Mouse (Mus musculus) myocyte (in vitro differentiated cells): ENCODE measurements around the gene Rps6kl1. TPM values are rescaled to one million over a fixed set of nuclear protein-coding genes. Genes with fewer than 3 reads are reported as not detected.

Experiments used
- H3K27me3 ChIP-seq: one replicate; pipeline ENCODE4 v1.6.1; 2011; ENCODE audit not compliant: control insufficient read depth, insufficient read depth, insufficient read length
- H3K36me3 ChIP-seq: one replicate; pipeline ENCODE4 v1.6.1; 2011; ENCODE audit not compliant: control insufficient read depth, insufficient read depth
- H3K4me2 ChIP-seq: one replicate; pipeline ENCODE4 v1.6.1; 2011; ENCODE audit warnings: low read depth, control low read depth
- H3K4me3 ChIP-seq: one replicate; pipeline ENCODE4 v1.5.1; 2011; ENCODE audit warnings: mild to moderate bottlenecking, control low read depth, moderate library complexity
- H3K79me2 ChIP-seq: one replicate; pipeline ENCODE4 v1.6.1; 2011; ENCODE audit not compliant: control insufficient read depth, insufficient read depth
- H3ac ChIP-seq: one replicate; pipeline ENCODE4 v1.6.1; 2011; ENCODE audit not compliant: control insufficient read depth, insufficient read length
- CEBPB ChIP-seq: IDR thresholded peaks from 2 replicates; pipeline ENCODE4 v1.6.1; 2011; ENCODE audit warnings: mild to moderate bottlenecking, moderate library complexity; ENCODE audit not compliant: poor library complexity, insufficient read depth, severe bottlenecking
- E2F4 ChIP-seq: IDR thresholded peaks from one replicate; pipeline ENCODE4 v1.6.1; 2011; ENCODE audit warnings: mild to moderate bottlenecking, control low read depth, moderate library complexity; ENCODE audit not compliant: insufficient read depth
- MAX ChIP-seq: IDR thresholded peaks from one replicate; pipeline ENCODE4 v1.6.1; 2011; ENCODE audit warnings: low read depth, mild to moderate bottlenecking, control low read depth
- MYOD1 ChIP-seq, 3 experiments: IDR thresholded peaks; one replicate each; pipeline ENCODE4 v1.6.1; 2011; ENCODE audit warnings: control low read depth in 2 of 3, low read depth in 2 of 3, mild to moderate bottlenecking in 2 of 3, moderate library complexity in 1 of 3; ENCODE audit not compliant: insufficient read length in 2 of 3, control insufficient read depth in 1 of 3
- MYOG ChIP-seq, 3 experiments: IDR thresholded peaks; one replicate each; pipeline ENCODE4 v1.6.1; 2011; ENCODE audit warnings: control low read depth in 2 of 3, low read depth in 2 of 3, mild to moderate bottlenecking in 2 of 3; ENCODE audit not compliant: insufficient read length in 2 of 3, control insufficient read depth in 1 of 3, insufficient read depth in 1 of 3
- POLR2A ChIP-seq: IDR thresholded peaks from one replicate; pipeline ENCODE4 v1.6.1; 2011; ENCODE audit warnings: low read depth, mild to moderate bottlenecking, control low read depth, moderate library complexity; ENCODE audit not compliant: insufficient read length
- POLR2AphosphoS2 ChIP-seq: IDR thresholded peaks from one replicate; pipeline ENCODE4 v1.6.1; 2011; ENCODE audit warnings: low read depth, control low read depth; ENCODE audit not compliant: insufficient read length
- REST ChIP-seq: IDR thresholded peaks from one replicate; pipeline ENCODE4 v1.6.1; 2011; ENCODE audit warnings: mild to moderate bottlenecking, control low read depth, moderate library complexity; ENCODE audit not compliant: insufficient read depth, insufficient read length
- SRF ChIP-seq: IDR thresholded peaks from one replicate; pipeline ENCODE4 v1.6.1; 2011; ENCODE audit warnings: low read depth; ENCODE audit not compliant: control insufficient read depth, insufficient read length
- TCF12 ChIP-seq: IDR thresholded peaks from one replicate; pipeline ENCODE4 v1.6.1; 2011; ENCODE audit warnings: mild to moderate bottlenecking, control low read depth; ENCODE audit not compliant: poor library complexity, insufficient read depth, severe bottlenecking
- TCF3 ChIP-seq: IDR thresholded peaks from one replicate; pipeline ENCODE4 v1.6.1; 2011; ENCODE audit warnings: low read depth, control low read depth; ENCODE audit not compliant: insufficient read length
- USF1 ChIP-seq: IDR thresholded peaks from one replicate; pipeline ENCODE4 v1.6.1; 2011; ENCODE audit warnings: low read depth, mild to moderate bottlenecking, control low read depth, moderate library complexity
- polyA plus RNA-seq: library from polyadenylated mRNA; unstranded; fragments of >200 nt; fragmentation: generic; extraction: Trizol; gene quantifications from one replicate; pipeline ENCODE4 v1.2.1, GENCODE M21; 2012; ENCODE audit warnings: missing spikeins

Gene Rps6kl1
- polyA plus RNA-seq, 1 experiment = 0.53 TPM

DNA sequence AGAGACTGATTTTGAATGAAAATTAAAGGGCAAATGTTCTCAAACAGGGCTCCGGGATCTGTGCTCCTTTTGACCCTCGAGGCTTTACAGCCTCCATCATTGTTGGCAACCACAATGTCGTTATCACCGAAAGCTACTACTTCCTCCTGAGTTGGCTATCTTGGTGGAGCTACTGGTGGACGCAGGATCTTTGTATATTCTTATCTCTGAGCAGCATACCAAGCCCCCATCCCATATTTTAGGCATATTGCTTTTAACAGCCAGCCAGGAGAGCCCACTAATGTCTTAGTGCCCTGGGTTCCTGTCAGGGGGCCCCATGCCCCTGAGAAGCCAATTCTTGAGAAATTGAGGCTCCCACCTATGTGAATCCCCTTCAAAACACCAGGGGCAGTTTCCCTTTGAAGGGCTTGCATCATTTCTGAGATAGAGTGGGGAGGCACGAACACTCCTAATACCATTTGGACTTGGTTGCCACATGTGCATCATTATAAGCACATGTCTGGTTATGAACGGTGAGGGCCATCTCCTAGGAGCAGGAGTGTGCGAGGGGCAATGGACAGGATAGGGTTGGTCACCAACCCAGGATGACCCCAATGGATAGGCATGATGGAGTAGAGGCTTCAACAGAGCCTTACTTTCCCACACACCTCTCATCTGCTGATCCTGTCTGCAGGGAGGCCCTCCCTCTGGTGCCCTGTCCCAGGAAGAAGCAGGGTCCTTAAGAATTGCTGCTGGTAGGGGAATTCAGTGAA lies 16.8 kb downstream of the Rps6kl1 start:
- no peak overlapping the region for H3ac ChIP-seq
- no peaks in the 10 kb centered on the region for H3K27me3 ChIP-seq
- H3K4me2 ChIP-seq = no peak overlapping the region
- H3K36me3 ChIP-seq = peaks cover 43% of the 10 kb centered on the region
- TF ChIP-seq TCF12 (no peak), POLR2AphosphoS2 (no peak), MYOD1 (IDR thresholded peaks at IDR 0.05; ENCODE audit: control insufficient read depth in 1 of 3, insufficient read length in 2 of 3, low read depth in 2 of 3) (no peak), MYOG (IDR thresholded peaks at IDR 0.05; ENCODE audit: control insufficient read depth in 1 of 3, insufficient read depth in 1 of 3, insufficient read length in 2 of 3, low read depth in 2 of 3) (no peak), MAX (no peak), E2F4 (no peak), USF1 (no peak)
- H3K79me2 ChIP-seq = no peaks in the 10 kb centered on the region
- no peak overlapping the region for H3K4me3 ChIP-seq

DNA sequence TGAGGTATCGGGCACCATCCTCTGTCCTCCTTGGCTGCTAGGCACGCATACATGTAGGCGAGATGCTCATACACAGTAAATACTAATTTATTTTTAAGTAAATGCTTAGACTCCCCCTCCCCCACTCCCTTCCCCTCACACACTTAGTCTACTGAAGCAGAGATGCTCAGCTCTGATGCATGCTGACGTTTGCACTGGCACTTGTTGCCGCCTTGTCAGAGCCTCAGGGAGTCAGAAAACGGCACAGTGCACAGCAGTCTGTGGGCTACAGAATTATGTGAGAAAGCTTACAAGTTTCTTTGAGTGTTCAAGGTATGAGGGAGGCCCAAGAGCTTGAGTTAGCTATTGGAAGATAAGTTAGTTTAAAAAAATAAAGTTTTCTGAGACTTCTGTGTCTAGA lies 19.7 kb downstream of the Rps6kl1 start:
- Histone ChIP-seq H3K4me3 (no peak overlapping the region), H3K4me2 (no peak overlapping the region), H3K36me3 (peaks cover 50% of the 10 kb centered on the region), H3ac (no peak overlapping the region), H3K27me3 (no peaks in the 10 kb centered on the region), H3K79me2 (peaks cover 16% of the 10 kb centered on the region)
- TF ChIP-seq MAX (no peak), TCF12 (no peak), SRF (no peak), POLR2AphosphoS2 (no peak), USF1 (no peak), CEBPB (no peak), TCF3 (no peak), MYOD1 (IDR thresholded peaks at IDR 0.05; ENCODE audit: control insufficient read depth in 1 of 3, insufficient read length in 2 of 3, low read depth in 2 of 3) (no peak), MYOG (IDR thresholded peaks at IDR 0.05; ENCODE audit: control insufficient read depth in 1 of 3, insufficient read depth in 1 of 3, insufficient read length in 2 of 3, low read depth in 2 of 3) (no peak), E2F4 (no peak)

DNA sequence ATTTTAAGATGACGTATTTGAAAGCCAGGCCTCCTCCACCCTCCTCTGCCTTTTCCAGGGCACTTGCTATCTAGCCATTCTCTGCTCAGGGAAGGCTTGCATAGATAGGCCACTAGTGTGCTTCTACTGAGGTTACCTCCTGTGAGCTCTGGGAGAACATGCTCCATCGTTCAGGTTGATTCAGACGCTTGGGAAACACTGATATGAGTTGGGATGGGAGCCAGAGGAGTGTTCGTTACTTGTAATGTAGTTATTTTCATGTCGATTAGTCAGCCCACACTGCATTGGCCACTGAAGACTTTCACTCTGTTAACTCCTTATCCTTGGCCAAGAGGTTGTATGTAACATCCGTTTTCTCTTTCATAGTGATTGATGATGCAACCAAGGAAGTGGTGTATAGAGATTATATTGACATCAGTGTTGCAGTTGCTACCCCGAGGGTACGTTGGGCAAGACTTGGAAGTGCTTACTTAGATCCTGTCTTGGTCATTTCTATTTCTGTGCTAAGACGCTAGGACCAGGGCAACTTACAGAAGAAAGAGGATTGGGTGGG lies 21.6 kb downstream of the Rps6kl1 start:
- peaks cover 21% of the 10 kb centered on the region for H3K79me2 ChIP-seq
- H3K27me3 ChIP-seq = no peaks in the 10 kb centered on the region
- no peak overlapping the region for H3ac ChIP-seq

DNA sequence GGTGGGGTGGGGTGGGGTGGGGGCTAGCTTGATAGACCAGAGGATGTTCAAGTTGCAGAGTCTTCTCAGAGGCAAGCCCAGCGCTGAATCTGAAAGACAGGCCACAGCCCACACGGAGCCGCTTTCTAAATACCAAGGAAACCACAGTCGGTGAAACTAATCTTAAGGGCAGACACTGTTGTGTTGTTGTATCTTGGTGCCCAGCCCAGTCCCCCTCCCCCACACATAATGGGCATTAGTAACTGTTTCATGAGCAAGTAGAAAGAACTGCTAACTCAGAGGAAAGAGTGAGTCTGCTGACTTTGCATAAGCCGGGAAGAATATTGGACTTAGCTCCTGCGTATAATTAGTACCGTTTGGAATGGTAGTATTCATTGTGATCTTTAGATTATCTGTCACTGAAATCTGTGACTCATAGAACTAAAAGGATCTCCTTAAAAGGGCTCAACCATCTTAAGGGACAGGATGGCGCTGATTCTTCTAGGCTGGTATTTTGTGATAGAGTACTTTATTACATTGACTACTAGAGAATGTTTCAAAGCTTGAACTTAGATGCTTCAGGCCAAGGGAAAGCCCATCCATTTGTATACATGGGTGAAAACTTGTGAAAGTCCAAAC lies 24.0 kb downstream of the Rps6kl1 start:
- Histone ChIP-seq H3ac (no peak overlapping the region), H3K4me3 (no peak overlapping the region), H3K4me2 (peak overlapping the region; percentile 59), H3K36me3 (peaks cover 64% of the 10 kb centered on the region), H3K27me3 (no peaks in the 10 kb centered on the region), H3K79me2 (peaks cover 26% of the 10 kb centered on the region)
- TF ChIP-seq E2F4 (no peak), TCF12 (peak; percentile 2)

More for the DNA sequence above, 21.6 kb downstream of the Rps6kl1 start:
- Histone ChIP-seq H3K36me3 (peaks cover 63% of the 10 kb centered on the region), H3K4me2 (no peak overlapping the region), H3K4me3 (no peak overlapping the region)
- TF ChIP-seq USF1 (no peak), TCF12 (no peak), TCF3 (no peak), REST (no peak), SRF (no peak), MYOG (IDR thresholded peaks at IDR 0.05; ENCODE audit: control insufficient read depth in 1 of 3, insufficient read depth in 1 of 3, insufficient read length in 2 of 3, low read depth in 2 of 3) (no peak), E2F4 (no peak), MYOD1 (IDR thresholded peaks at IDR 0.05; ENCODE audit: control insufficient read depth in 1 of 3, insufficient read length in 2 of 3, low read depth in 2 of 3) (no peak), MAX (no peak), POLR2AphosphoS2 (no peak), POLR2A (no peak), CEBPB (no peak)

DNA sequence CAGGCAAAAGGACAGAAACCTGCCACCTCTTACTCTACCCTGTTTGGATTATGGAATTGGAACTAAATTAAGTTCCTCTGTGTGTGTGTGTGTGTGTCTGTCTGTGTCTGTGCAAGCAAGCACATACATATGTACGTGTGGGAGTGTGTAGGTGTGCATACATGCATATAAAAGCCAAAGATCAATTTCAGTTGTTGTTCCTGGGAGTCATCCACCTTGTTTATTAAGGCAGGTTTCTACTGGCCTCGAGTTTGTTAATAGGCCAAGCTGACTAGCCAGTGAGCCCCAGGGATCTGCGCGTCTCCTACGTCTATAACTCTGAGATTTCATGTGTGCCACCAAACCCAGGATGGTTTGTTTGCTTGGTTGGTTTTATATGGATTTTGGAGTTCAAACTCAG lies 26.3 kb downstream of the Rps6kl1 start:
- H3K4me3 ChIP-seq = no peak overlapping the region
- H3K36me3 ChIP-seq = peaks cover 63% of the 10 kb centered on the region
- H3K4me2 ChIP-seq = no peak overlapping the region
- H3K79me2 ChIP-seq = peaks cover 26% of the 10 kb centered on the region
- H3ac ChIP-seq = no peak overlapping the region
- no peak for TF ChIP-seq MYOG (IDR thresholded peaks at IDR 0.05; ENCODE audit: control insufficient read depth in 1 of 3, insufficient read depth in 1 of 3, insufficient read length in 2 of 3, low read depth in 2 of 3)
- no peak for TF ChIP-seq POLR2AphosphoS2
- no peak for TF ChIP-seq CEBPB
- no peak for TF ChIP-seq SRF
- TF ChIP-seq MYOD1 (IDR thresholded peaks at IDR 0.05; ENCODE audit: control insufficient read depth in 1 of 3, insufficient read length in 2 of 3, low read depth in 2 of 3) = no peak
- no peak for TF ChIP-seq TCF12
- TF ChIP-seq E2F4 = no peak
- no peak for TF ChIP-seq TCF3
- no peak for TF ChIP-seq MAX
- no peak for TF ChIP-seq REST
- no peak for TF ChIP-seq POLR2A
- no peak for TF ChIP-seq USF1
- no peaks in the 10 kb centered on the region for H3K27me3 ChIP-seq
